Mouse (Mus musculus) embryonic stem cell, embryonic (primary cell): Measurements from ENCODE around the gene Mdga1.

Experiments used
- CTCF ChIA-PET, 4 experiments: fragments of 300-600 bp in 2 of 4; fragments of 350-600 bp in 2 of 4; sonication (Branson Sonifier 250); formaldehyde crosslinking; loops; one replicate each; lab custom pipeline; 2022; ENCODE audit warnings: inconsistent platforms in 2 of 4; lab: Charles Lee
- POLR2A ChIA-PET, 4 experiments: fragments of 300-600 bp in 2 of 4; fragments of 350-600 bp in 2 of 4; sonication (Branson Sonifier 250); formaldehyde crosslinking; loops; one replicate each; lab custom pipeline; 2022; ENCODE audit warnings: antibody characterized with exemption in 4 of 4, inconsistent platforms in 1 of 4; lab: Charles Lee

Gene Mdga1

GRCm38 (mm10) chr17:29913301-29913965 is 56.5 kb downstream of the Mdga1 start:
- POLR2A ChIA-PET, result interaction anchor here in 2 of 4 experiments (0.6 to 1.2 kb wide), 5 partner anchors 9 to 208 kb away, joined by 3 to 7 read pairs (median 4); no protein-coding TSS in a partner anchor

GRCm38 (mm10) chr17:29912733-29913132 is 57.2 kb downstream of the Mdga1 start:
- ChIA-PET CTCF (interaction anchor here (0.5 to 1.6 kb wide), 11 partner anchors 17 to 347 kb away, joined by 3 to 8 read pairs (median 4); no protein-coding TSS in a partner anchor), POLR2A (interaction anchor here in 2 of 4 experiments (0.5 to 1.2 kb wide), 5 partner anchors 9 to 191 kb away, joined by 3 to 7 read pairs (median 6); no protein-coding TSS in a partner anchor)

More at GRCm38 (mm10) chr17:29913301-29913965, 56.5 kb downstream of the Mdga1 start:
- CTCF ChIA-PET, result interaction anchor here (0.5 to 1.6 kb wide), 10 partner anchors 17 to 269 kb away, joined by 3 to 8 read pairs (median 4); no protein-coding TSS in a partner anchor

GRCm38 (mm10) chr17:29909031-29909430 is 60.9 kb downstream of the Mdga1 start:
- ChIA-PET CTCF (interaction anchor here (0.5 to 1.4 kb wide), 8 partner anchors 18 to 1423 kb away, joined by 3 to 4 read pairs (median 3); no protein-coding TSS in a partner anchor), POLR2A (interaction anchor here in 2 of 4 experiments (0.7 kb wide), 2 partner anchors 239 to 655 kb away, joined by 3 to 4 read pairs; no protein-coding TSS in a partner anchor)

GRCm38 (mm10) chr17:29904694-29905093 is 65.2 kb downstream of the Mdga1 start:
- ChIA-PET CTCF (interaction anchor here in 1 of 4 experiments (0.9 kb wide), 1 partner anchor 163 kb away, joined by 3 read pairs; no protein-coding TSS in a partner anchor), POLR2A (interaction anchor here in 1 of 4 experiments (1.0 to 1.7 kb wide), 3 partner anchors 8 to 34 kb away, joined by 3 to 6 read pairs (median 6); no protein-coding TSS in a partner anchor)

DNA sequence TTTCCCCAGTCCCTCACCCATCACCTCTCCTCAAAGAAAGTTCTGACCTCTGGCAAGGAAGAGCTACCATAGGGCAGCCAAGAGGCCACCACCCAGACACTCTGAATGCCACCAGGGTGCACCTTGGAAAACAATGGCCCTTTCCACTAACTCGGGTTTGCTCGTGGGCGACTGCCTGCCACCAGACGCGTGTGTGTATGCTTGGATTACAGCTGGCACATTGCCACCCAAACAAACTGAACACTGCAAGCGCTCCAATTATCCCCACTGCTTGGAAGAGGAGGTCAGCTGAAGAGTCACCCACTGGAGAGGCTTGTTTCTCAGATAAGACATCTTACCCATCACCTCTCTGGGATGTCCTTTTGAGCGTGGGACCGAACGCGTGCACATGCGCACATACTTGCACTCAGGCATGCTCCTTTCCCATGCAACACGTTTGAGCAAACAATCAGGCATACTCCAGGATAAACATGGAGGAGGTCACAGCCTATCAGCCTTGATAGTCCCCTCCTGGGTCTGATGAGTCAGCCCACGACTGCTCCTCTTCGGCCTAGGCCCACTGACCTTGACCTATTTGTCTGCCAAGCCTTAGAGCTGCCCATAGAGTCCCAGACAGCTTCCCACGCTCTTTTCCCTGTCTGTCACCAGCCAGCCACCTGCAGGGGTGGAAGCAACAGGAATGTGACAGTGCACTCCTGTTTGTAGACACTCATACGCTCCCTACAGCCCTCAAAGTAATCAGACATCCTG is 67.3 kb downstream of the Mdga1 start:
- ChIA-PET POLR2A (interaction anchor here in 2 of 4 experiments (0.6 kb wide), 2 partner anchors 14 to 688 kb away, joined by 3 to 5 read pairs; no protein-coding TSS in a partner anchor), CTCF (interaction anchor here in 2 of 4 experiments (0.6 to 1.1 kb wide), 2 partner anchors 29 to 972 kb away, joined by 3 read pairs; no protein-coding TSS in a partner anchor)

GRCm38 (mm10) chr17:29900289-29900688 is 69.6 kb downstream of the Mdga1 start:
- CTCF ChIA-PET, result interaction anchor here in 2 of 4 experiments (0.5 to 0.6 kb wide), 2 partner anchors 292 to 371 kb away, joined by 3 read pairs; no protein-coding TSS in a partner anchor
- POLR2A ChIA-PET, result interaction anchor here in 2 of 4 experiments (0.5 to 0.9 kb wide), 3 partner anchors 42 to 342 kb away, joined by 3 read pairs; no protein-coding TSS in a partner anchor

DNA sequence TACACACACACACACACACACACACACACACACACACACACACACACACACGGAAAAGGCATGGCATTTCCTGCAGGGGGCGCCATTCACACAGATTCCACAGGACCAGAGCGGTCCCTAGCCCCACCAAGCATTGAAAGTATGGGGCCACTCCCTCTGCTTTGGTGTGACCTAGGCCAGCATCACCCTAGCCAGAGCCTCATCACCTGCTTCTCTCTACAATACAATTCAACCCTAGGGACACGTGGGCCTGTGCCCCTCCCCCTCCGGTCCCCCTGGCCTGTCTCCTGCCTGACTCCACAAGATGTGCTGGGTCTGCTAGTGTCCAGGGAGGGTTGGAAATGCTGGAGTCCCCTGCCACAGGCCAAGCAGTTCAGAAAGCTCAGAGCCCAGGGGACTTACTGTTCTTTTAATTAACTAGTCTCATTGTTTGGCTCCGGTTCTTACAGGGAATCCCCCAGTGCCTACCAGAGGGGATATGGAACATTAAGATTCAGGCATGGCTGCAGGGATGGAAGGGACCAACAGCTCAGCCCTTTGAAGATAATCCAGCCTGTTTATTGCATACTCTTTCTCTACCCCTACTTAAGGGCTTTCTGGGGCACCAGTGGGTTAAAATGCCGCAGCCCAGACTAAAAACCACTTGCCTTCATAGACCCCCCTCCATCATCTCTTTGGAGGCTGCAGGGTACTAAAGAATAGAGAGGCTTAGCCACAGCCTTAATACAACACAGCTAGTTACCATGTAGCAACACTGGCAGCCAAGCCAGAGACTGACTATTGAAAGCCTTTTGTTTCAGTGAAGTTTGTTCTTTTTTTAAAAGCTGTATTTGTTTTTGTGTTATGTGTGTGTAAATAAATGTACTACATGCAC is 73.5 kb downstream of the Mdga1 start:
- POLR2A ChIA-PET, result interaction anchor here in 1 of 4 experiments (0.6 kb wide), 1 partner anchor 622 kb away, joined by 3 read pairs; no protein-coding TSS in a partner anchor
- CTCF ChIA-PET, result interaction anchor here (0.6 to 2.0 kb wide), 17 partner anchors 10 to 708 kb away, joined by 3 to 8 read pairs (median 4); no protein-coding TSS in a partner anchor

GRCm38 (mm10) chr17:29895566-29895965 is 74.3 kb downstream of the Mdga1 start:
- ChIA-PET POLR2A (interaction anchor here in 1 of 4 experiments (1.6 kb wide), 1 partner anchor 9 kb away, joined by 3 read pairs; no protein-coding TSS in a partner anchor), CTCF (interaction anchor here (0.6 to 2.0 kb wide), 16 partner anchors 9 to 708 kb away, joined by 3 to 7 read pairs (median 4); partner anchors contain the start of gene Mtch1 (in 1 of the 4))

DNA sequence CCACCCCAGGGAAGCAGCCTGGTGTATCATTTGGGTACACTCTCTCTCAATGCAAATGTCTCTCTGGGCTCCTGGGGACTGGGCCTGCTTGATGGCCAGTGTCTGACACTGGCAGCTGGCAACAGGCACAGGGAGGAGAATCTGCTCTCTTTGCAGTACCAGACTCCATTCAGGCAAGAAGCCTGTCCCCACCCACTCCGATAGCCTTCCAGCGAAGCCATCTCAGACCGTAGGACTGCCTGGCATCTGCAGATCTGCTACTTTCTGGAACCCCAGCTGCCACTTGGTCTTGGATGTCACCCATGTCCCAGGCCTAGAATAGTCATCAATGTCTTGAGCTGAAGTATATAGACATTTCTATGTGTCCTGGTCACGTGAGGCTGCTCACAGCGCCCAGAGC is 74.9 kb downstream of the Mdga1 start:
- ChIA-PET POLR2A (interaction anchor here in 1 of 4 experiments (1.6 kb wide), 1 partner anchor 8 kb away, joined by 3 read pairs; no protein-coding TSS in a partner anchor), CTCF (interaction anchor here in 2 of 4 experiments (1.2 to 2.0 kb wide), 3 partner anchors 12 to 36 kb away, joined by 3 to 7 read pairs (median 3); no protein-coding TSS in a partner anchor)

GRCm38 (mm10) chr17:29890451-29891110 is 79.3 kb downstream of the Mdga1 start:
- ChIA-PET POLR2A (interaction anchor here in 2 of 4 experiments (0.6 to 2.1 kb wide), 3 partner anchors 13 to 660 kb away, joined by 3 to 6 read pairs (median 3); no protein-coding TSS in a partner anchor), CTCF (interaction anchor here in 1 of 4 experiments (0.6 kb wide), 1 partner anchor 44 kb away, joined by 3 read pairs; no protein-coding TSS in a partner anchor)

DNA sequence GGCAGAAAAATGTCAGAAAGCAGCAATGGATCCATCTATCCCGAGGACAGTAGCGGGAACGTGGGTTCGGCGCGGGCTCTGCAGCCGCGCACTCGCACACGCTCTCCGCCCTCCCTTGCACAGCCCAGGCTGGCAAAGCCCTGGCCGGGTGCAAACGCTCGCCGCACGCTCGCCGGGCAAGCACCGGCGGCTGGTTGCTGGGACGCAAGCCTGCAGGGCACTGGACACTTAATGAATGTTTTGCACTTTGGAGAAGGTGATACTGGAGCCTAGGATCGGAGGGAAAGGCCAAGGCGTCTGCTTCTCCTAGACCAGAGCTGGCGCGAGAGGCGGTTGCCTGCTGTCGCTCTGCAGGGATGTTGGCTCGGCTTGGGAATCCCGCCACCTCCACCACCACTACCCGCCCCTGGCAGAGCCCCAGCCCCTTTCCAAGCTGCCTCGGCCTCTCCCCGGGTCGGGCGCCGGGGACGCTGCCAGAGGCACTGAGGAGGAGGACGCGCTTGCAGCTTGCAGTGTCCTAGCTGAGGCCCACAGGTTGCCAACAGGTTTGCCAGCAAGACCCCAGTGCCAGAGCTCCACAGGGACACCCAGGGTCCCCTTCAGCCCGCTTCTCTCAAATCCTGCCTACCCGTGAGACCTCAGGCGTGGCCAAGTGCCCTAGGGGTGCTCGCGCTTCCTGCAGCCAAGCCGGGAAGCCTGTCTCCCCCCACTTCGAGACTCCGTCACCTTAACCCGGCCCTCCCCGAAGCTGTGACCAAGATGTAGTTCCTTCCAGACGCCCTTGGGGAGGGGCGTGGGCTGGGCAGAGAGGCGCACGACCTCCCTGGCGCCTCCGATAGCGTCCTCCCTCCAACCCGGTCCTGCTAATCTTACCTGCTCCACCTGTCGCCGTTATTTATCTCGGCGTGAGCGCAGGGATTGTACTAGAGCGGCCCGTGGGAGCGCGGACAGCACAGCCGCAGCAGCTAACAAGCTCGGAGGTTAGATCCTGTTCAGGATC is 80.6 kb downstream of the Mdga1 start:
- CTCF ChIA-PET, result interaction anchor here in 3 of 4 experiments (0.6 to 1.6 kb wide), 8 partner anchors 9 to 849 kb away, joined by 3 to 6 read pairs (median 4); no protein-coding TSS in a partner anchor
- POLR2A ChIA-PET, result interaction anchor here in 3 of 4 experiments (0.6 to 2.1 kb wide), 8 partner anchors 13 to 661 kb away, joined by 3 to 6 read pairs (median 4); partner anchors contain the start of gene Zfand3 (in 2 of the 3)

GRCm38 (mm10) chr17:29887881-29888826 is 81.7 kb downstream of the Mdga1 start:
- CTCF ChIA-PET, result interaction anchor here (0.5 to 2.0 kb wide), 14 partner anchors 8 to 850 kb away, joined by 3 to 8 read pairs (median 4); no protein-coding TSS in a partner anchor
- POLR2A ChIA-PET, result interaction anchor here (0.6 to 2.3 kb wide), 9 partner anchors 9 to 467 kb away, joined by 3 to 12 read pairs (median 4); no protein-coding TSS in a partner anchor

DNA sequence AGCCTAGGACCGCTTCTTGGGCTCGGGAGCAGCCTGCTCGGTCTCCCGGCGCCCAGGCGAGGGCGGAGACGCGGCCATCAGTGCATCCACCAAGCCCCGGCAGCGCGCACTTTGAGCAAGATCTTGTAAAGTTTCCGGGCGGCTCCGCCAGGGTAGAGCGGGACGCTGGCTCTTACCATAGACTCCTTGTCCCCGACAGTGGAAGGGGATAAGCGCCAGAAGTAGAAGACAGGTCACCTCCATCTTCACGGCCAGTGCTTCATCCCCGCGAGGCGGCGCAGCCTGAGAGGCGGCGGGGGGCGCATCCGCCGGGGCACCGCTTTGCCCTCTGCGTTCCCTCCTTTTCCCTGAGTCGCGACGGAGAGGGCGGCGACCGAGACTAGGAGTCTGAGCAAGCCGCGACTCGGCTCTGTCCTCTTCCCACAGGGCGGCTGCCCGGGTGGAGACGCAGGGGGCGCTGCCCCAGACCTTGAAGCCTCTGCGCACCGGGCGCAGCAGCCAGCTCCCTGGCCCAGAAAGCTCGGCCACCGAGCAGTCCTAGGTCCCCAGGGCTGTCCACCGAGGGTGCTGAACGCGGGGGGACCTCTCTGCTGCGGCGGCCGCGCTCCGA is 82.5 kb downstream of the Mdga1 start:
- POLR2A ChIA-PET, result interaction anchor here in 2 of 4 experiments (0.6 to 2.3 kb wide), 17 partner anchors 8 to 466 kb away, joined by 3 to 12 read pairs (median 3); no protein-coding TSS in a partner anchor
- CTCF ChIA-PET, result interaction anchor here in 3 of 4 experiments (0.5 to 2.1 kb wide), 20 partner anchors 12 to 794 kb away, joined by 3 to 11 read pairs (median 4); no protein-coding TSS in a partner anchor
